Mouse (Mus musculus) stomach, postnatal 0 days (tissue): ENCODE measurements around the gene Wdr54. TPM values are rescaled to one million over a fixed set of nuclear protein-coding genes. Genes with fewer than 3 reads are reported as not detected.

ENCODE experiments used
- ATAC-seq: fragments of 200-750 bp; cut with Nextera tagmentation; 2 replicates; pipeline ENCODE4 v1.8.0; 2017; ENCODE audit not compliant: low FRiP score, low TSS enrichment
- DNase-seq: peaks from one replicate; pipeline ENCODE4 v3.0.0-alpha.2; 2016; ENCODE audit warnings: low spot score
- H3K27ac ChIP-seq: fragments of 300-500 bp; sonication (generic); replicated peaks from 2 replicates; pipeline ENCODE4 v1.5.1; 2014; ENCODE audit warnings: mild to moderate bottlenecking, control low read depth
- H3K27me3 ChIP-seq: fragments of 300-500 bp; sonication (generic); 2 replicates; pipeline ENCODE4 v1.6.1; 2014; ENCODE audit warnings: low read length; ENCODE audit not compliant: control insufficient read depth, insufficient read depth
- H3K36me3 ChIP-seq: fragments of 300-500 bp; sonication (generic); 2 replicates; pipeline ENCODE4 v1.6.1; 2014; ENCODE audit warnings: low read length, mixed read lengths; ENCODE audit not compliant: control insufficient read depth, insufficient read depth
- H3K4me1 ChIP-seq: fragments of 300-500 bp; sonication (generic); replicated peaks from 2 replicates; pipeline ENCODE4 v1.6.1; 2014; ENCODE audit warnings: antibody characterized with exemption; ENCODE audit not compliant: control insufficient read depth, insufficient read depth
- H3K4me2 ChIP-seq: fragments of 300-500 bp; sonication (generic); replicated peaks from 2 replicates; pipeline ENCODE4 v1.6.1; 2014; ENCODE audit warnings: low read depth, mild to moderate bottlenecking, control low read depth, moderate library complexity
- H3K4me3 ChIP-seq: fragments of 300-500 bp; sonication (generic); 2 replicates; pipeline ENCODE4 v1.5.1; 2014; ENCODE audit warnings: low read depth, low read length, control low read depth
- H3K9ac ChIP-seq: fragments of 300-500 bp; sonication (generic); 2 replicates; pipeline ENCODE4 v1.6.1; 2014; ENCODE audit warnings: mild to moderate bottlenecking, low read length, control low read depth, mixed read lengths
- H3K9me3 ChIP-seq: fragments of 300-500 bp; sonication (generic); 2 replicates; pipeline ENCODE4 v1.6.1; 2016; ENCODE audit warnings: low read length; ENCODE audit not compliant: control insufficient read depth
- CTCF ChIP-seq: IDR thresholded peaks from 2 replicates; pipeline ENCODE4 v1.5.1; 2016; ENCODE audit warnings: antibody characterized with exemption, low read depth, mild to moderate bottlenecking, moderate library complexity
- EP300 ChIP-seq: optimal IDR thresholded peaks from 2 replicates; pipeline ENCODE3; 2016; ENCODE audit warnings: antibody characterized with exemption
- WGBS: fragments of 180-500 bp; shearing (Covaris S2); extraction: QIAGEN DNeasy Blood & Tissue Kit; methylation state at CpG from one replicate; pipeline ENCODE4 v1.1.7; 2014; 5-methylcytosine and 5-hydroxymethylcytosine counted together
- polyA plus RNA-seq: library from polyadenylated mRNA; unstranded; fragments of >200 nt; fragmentation: Nextera tagmentation; extraction: Ambion mirVana; gene quantifications from 2 replicates; pipeline ENCODE4 v1.2.1, GENCODE M21; 2015

Wdr54 gene
- polyA plus RNA-seq, 1 experiment from 2014 or later, result 1.6 TPM

DNA sequence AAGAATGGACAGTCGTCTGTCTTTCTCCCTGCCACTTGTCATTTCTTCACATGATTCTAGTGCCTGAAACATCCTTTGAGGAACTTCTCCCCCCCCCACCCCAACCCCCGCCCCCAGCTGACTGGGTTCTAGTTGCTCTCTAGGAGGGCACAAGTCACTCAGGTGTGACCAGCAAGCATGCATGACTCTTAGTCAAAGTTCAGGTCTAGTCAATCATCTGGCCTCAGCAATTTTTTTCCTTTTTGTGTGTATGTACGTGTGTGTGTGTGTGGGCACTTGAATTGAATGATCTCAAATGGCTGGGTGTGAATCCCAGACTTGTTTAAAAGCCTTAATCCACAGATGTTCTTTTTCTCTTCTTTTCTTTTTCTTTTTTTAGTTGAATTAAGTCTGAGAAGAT is 22.0 kb downstream of the Wdr54 start:
- H3K9ac ChIP-seq, result no peak overlapping the region
- WGBS, result 62% methylated on average over 3 of the region's 3 CpGs
- ATAC-seq, result no peak
- no peaks in the 10 kb centered on the region for H3K27me3 ChIP-seq
- peaks cover 2% of the 10 kb centered on the region for H3K4me1 ChIP-seq
- no peak overlapping the region for H3K4me3 ChIP-seq
- no peak overlapping the region for H3K4me2 ChIP-seq
- DNase-seq, result no peak
- peak overlapping the region; percentile 99 for H3K27ac ChIP-seq
- H3K9me3 ChIP-seq, result no peaks in the 10 kb centered on the region
- no peak for TF ChIP-seq EP300
- TF ChIP-seq CTCF, result no peak
- H3K36me3 ChIP-seq, result no peaks in the 10 kb centered on the region

DNA sequence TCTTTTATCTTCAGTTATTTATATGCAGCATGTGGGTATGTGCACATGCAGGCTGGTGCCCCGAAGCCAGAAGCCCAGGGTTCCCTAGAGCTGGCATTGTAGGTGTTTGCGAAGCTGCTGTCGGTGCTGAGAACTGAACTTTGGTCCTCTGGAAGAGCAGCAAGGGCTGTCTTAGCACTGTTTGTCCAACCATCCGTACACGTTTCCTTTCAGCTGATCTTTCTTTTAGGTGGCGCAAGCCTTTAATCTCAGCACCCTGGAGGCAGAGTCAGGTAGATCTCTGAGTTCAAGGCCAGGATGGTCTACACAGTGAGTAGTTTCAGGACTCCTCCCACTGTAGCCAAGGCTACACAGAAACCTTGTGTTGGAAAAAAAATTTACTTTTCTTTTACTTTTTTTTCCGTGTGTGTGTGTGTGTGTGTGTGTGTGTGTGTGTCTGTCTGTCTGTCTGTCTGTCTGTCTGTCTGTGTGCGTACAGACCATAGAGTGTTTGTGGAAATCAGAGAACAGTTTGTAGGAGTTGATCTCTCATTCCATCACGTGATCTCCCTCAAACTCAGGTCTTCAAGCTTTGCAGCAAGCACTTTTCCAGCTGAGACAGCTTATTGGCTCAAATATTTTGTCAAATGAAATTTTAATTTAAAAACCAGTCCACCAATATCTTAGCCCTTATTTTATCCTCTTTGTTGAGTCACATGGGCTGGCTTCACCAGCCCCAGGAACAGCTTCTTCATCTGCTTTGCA is 23.8 kb downstream of the Wdr54 start:
- no peak overlapping the region for H3K4me3 ChIP-seq
- H3K36me3 ChIP-seq, result no peaks in the 10 kb centered on the region
- H3K4me2 ChIP-seq, result no peak overlapping the region
- H3K27ac ChIP-seq, result no peak overlapping the region
- no peak for DNase-seq
- H3K9ac ChIP-seq, result no peak overlapping the region
- no peaks in the 10 kb centered on the region for H3K27me3 ChIP-seq
- 73% methylated on average over 9 of the region's 9 CpGs for WGBS
- TF ChIP-seq EP300 (no peak), CTCF (no peak)
- H3K9me3 ChIP-seq, result no peaks in the 10 kb centered on the region
- ATAC-seq, result no peak
- no peaks in the 10 kb centered on the region; the same call in none of the 2 replicates for H3K4me1 ChIP-seq

DNA sequence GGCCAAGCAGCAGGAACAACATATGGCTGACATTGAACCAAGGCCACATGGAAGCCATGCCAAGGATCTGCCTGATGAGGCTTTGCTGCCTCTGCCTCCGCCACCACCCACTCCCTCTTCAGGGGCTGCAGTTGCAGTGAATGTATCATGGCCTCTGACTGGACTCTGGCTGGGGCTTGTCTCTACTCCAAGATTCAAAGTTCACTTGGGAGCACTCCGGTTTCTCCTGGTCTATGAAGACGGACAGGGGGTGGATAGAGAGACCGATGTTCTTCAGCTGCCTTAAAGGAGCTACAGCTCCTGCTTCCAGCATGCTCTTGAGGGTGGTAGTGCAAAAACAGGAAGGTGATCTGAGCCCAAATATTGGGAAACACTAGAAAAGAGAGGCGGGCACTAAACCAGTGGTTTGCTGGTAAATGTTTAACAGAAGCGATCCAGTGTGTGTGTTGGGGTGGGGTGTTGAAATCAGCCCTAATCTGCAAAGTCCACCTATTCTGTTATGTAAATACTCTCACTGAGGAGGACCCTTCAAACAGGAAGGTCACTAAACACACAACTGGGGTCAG is 24.6 kb downstream of the Wdr54 start:
- no peaks in the 10 kb centered on the region for H3K36me3 ChIP-seq
- no peak overlapping the region for H3K4me2 ChIP-seq
- H3K4me1 ChIP-seq, result no peaks in the 10 kb centered on the region; the same call in none of the 2 replicates
- peak; percentile 49 for ATAC-seq
- no peak overlapping the region for H3K9ac ChIP-seq
- peak overlapping the region; percentile 71; the same call in 1 of the 2 replicates for H3K27ac ChIP-seq
- 35% methylated on average over 6 of the region's 6 CpGs for WGBS
- no peaks in the 10 kb centered on the region for H3K9me3 ChIP-seq
- H3K27me3 ChIP-seq, result no peaks in the 10 kb centered on the region
- TF ChIP-seq CTCF (no peak), EP300 (no peak)
- peak; percentile 54 for DNase-seq
- no peak overlapping the region for H3K4me3 ChIP-seq

DNA sequence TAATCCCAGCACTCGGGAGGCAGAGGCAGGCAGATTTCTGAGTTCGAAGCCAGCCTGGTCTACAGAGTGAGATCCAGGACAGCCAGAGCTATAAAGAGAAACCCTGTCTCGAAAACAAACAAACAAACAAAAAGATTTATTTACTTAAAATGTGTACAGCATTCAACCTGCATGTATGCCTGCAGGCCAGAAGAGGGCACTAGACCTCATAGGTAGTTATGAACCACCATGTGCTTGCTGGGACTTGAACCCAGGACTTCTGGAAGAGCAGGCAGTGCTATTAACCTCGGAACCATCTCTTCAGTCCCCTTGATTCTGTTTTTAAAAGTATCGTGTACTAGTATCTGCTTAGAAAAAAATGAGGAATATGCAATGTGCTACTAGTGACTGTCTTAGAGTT is 28.8 kb downstream of the Wdr54 start:
- Histone ChIP-seq H3K9me3 (no peaks in the 10 kb centered on the region), H3K4me1 (no peaks in the 10 kb centered on the region; the same call in none of the 2 replicates), H3K4me2 (no peak overlapping the region), H3K27me3 (no peaks in the 10 kb centered on the region), H3K4me3 (no peak overlapping the region), H3K36me3 (no peaks in the 10 kb centered on the region), H3K27ac (no peak overlapping the region), H3K9ac (no peak overlapping the region)
- no peak for ATAC-seq
- no peak for DNase-seq
- TF ChIP-seq EP300, result no peak
- peak; percentile 56 for TF ChIP-seq CTCF
- 97% methylated on average over 5 of the region's 5 CpGs for WGBS

DNA sequence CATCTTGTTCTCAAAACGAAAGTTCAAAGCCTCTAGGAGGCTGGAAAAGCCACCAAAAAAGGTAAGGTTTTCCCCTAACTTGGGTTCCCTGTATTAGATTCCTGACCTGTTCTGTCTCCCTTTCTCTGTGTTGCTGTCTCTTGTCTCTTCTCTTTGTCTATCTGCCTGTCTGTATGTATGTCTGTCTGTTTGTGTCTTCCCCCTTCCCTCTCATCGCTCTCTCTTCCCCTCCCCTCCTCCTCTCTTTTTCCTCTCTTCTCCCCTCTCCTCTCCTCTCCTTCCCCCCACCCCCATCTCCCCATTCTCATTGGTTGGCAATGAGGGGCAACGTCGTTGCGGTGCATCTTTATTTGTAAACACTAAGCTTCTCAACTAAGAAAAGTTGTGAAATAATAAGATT is 30.9 kb downstream of the Wdr54 start, which contains the start of gene Ino80b:
Gene Ino80b, minus strand, starts transcription at position 101 of the 400 bp plus-strand sequence.
- no peaks in the 10 kb centered on the region for H3K36me3 ChIP-seq
- no peak within 1 kb of the TSS for H3K27ac ChIP-seq
- H3K4me2 ChIP-seq, result peak within 1 kb of the TSS; percentile 91
- peak within 1 kb of the TSS; percentile 75 for H3K9ac ChIP-seq
- 23% methylated on average over 5 of the region's 5 CpGs for WGBS
- H3K4me3 ChIP-seq, result peak within 1 kb of the TSS; percentile 80
- no peaks in the 10 kb centered on the region for H3K27me3 ChIP-seq
- no peaks in the 10 kb centered on the region for H3K9me3 ChIP-seq
- ATAC-seq, result no peak
- no peaks in the 10 kb centered on the region; the same call in none of the 2 replicates for H3K4me1 ChIP-seq
- no peak for DNase-seq
- no peak for TF ChIP-seq EP300
- TF ChIP-seq CTCF, result no peak

DNA sequence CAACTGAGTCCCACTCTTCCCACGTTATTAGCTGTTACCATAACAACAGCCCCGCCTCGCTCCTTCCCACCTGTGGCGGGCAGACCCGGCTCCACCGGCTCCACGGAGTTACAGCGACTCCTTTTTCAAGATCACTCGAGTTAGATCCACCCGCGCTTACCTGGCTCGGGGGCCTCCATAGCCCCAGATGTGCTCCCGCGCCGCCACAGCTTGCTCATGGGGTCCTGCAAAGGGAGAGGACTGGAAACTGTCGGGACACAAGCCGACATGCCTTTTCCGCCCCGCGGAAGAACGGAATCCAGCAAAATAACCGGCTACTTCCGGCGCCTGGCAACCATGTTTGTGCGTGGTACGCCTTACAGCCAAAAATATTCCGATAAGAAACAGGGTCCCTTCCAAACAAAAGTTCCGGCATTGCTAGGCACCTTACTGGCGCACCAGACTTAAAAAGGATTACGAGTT is 31.3 kb downstream of the Wdr54 start:
- Histone ChIP-seq H3K27me3 (no peaks in the 10 kb centered on the region), H3K9ac (peak overlapping the region; percentile 75), H3K36me3 (no peaks in the 10 kb centered on the region), H3K9me3 (no peaks in the 10 kb centered on the region), H3K4me1 (no peaks in the 10 kb centered on the region; the same call in none of the 2 replicates), H3K4me2 (peak overlapping the region; percentile 91), H3K27ac (no peak overlapping the region), H3K4me3 (peak overlapping the region; percentile 80)
- WGBS, result under 1% methylated on average over 30 of the region's 30 CpGs
- no peak for TF ChIP-seq EP300
- no peak for TF ChIP-seq CTCF
- peak; percentile 22 for ATAC-seq
- DNase-seq, result peak; percentile 91
